Comparison of ENCODE assay signal across 8 mouse cellular contexts in genomic region chr1:134053207-134053606, GRCm38 (mm10). TPM values are rescaled to one million over a fixed set of nuclear protein-coding genes. Genes with fewer than 3 reads are reported as not detected.
A peak's percentile ranks its signal among the peaks of the same experiment; 100 is the strongest.
DNase-seq lines count a peak whose midpoint lies in the region; ATAC-seq lines count a peak whose summit lies in the region.

No protein-coding gene starts in this region.

- H3K4me1 ChIP-seq in neural tube, embryonic 11.5 days (ENCODE audit: control insufficient read depth, insufficient read depth, low read length): no peaks in the 10 kb centered on the region
- peaks cover 10% of the 10 kb centered on the region; the same call in 1 of the 2 replicates for H3K4me1 ChIP-seq in stomach, embryonic 15.5 days

- no peak overlapping the region for H3K4me2 ChIP-seq in neural tube, embryonic 11.5 days (ENCODE audit: low read depth)
- H3K4me2 ChIP-seq in stomach, embryonic 15.5 days: no peak overlapping the region

- H3K27ac ChIP-seq in neural tube, embryonic 11.5 days (ENCODE audit: low read depth, low read length): no peak overlapping the region
- no peak overlapping the region for H3K27ac ChIP-seq in stomach, embryonic 15.5 days

- DNase-seq in 3T3-L1 (ENCODE audit: low read depth, low spot score): peak; percentile 85
- peak; percentile 83 to 88 for DNase-seq in adrenal gland, adult 18-20 months (ENCODE audit: low spot score in 2 of 2)
- DNase-seq in embryo, embryonic 10.5 days (ENCODE audit: low spot score): peak; percentile 94
- peak; percentile 56 for DNase-seq in gastrocnemius, postnatal 25 days
- peak; percentile 74 to 91 for DNase-seq in kidney, adult 8-10 months
- peak; percentile 88 for DNase-seq in liver
- peak; percentile 86 for DNase-seq in neural tube, embryonic 11.5 days (ENCODE audit: low spot score)

- H3K27me3 ChIP-seq in neural tube, embryonic 11.5 days (ENCODE audit: control insufficient read depth, insufficient read depth, low read length): no peaks in the 10 kb centered on the region
- H3K27me3 ChIP-seq in stomach, embryonic 15.5 days (replicated peaks): no peaks in the 10 kb centered on the region

- WGBS in neural tube, embryonic 11.5 days: 7% methylated on average over 6 of the region's 6 CpGs
- WGBS in stomach, embryonic 15.5 days: 10% methylated on average over 6 of the region's 6 CpGs

- no peak overlapping the region for H3K9ac ChIP-seq in neural tube, embryonic 11.5 days (ENCODE audit: low read length)
- no peak overlapping the region for H3K9ac ChIP-seq in stomach, embryonic 15.5 days

- H3K4me3 ChIP-seq in neural tube, embryonic 11.5 days (ENCODE audit: low read depth, low read length): no peak overlapping the region
- H3K4me3 ChIP-seq in stomach, embryonic 15.5 days (replicated peaks): no peak overlapping the region

- H3K36me3 ChIP-seq in neural tube, embryonic 11.5 days (ENCODE audit: control insufficient read depth, insufficient read depth, low read length): no peaks in the 10 kb centered on the region
- no peaks in the 10 kb centered on the region for H3K36me3 ChIP-seq in stomach, embryonic 15.5 days

- H3K9me3 ChIP-seq in neural tube, embryonic 11.5 days (ENCODE audit: control insufficient read depth, low read length): no peaks in the 10 kb centered on the region
- no peaks in the 10 kb centered on the region for H3K9me3 ChIP-seq in stomach, embryonic 15.5 days

- peak; percentile 69; the same call in 1 of the 2 replicates for ATAC-seq in neural tube, embryonic 11.5 days (ENCODE audit: insufficient read depth, low FRiP score, low TSS enrichment)
- ATAC-seq in stomach, embryonic 15.5 days (ENCODE audit: insufficient read depth, low FRiP score, low read depth): peak; percentile 35; the same call in 1 of the 2 replicates

RNA-seq across cellular contexts. Expression of gene Fmod, which starts 16.2 kb away (rescaled TPM):
- 1 to 10 TPM; 6.7 to 9.6 TPM for total RNA-seq in adrenal gland, adult 18-20 months (2021)
- 100 to 1,000 TPM in 1 of 2 experiments, 10 to 100 TPM in 1; 33.0 to 107 TPM for total RNA-seq in gastrocnemius, postnatal 25 days (2021)
- 16.0 and 16.7 TPM in 2 replicates for polyA plus RNA-seq in neural tube, embryonic 11.5 days (2014; fragmentation: Nextera tagmentation; extraction: Ambion mirVana)
- 9.0 and 11.1 TPM in 2 replicates for polyA plus RNA-seq in stomach, embryonic 15.5 days (2015; fragmentation: Nextera tagmentation; extraction: Ambion mirVana)

RNA-seq across cellular contexts. Expression of gene Btg2, which starts 25.7 kb away (rescaled TPM):
- 10 to 100 TPM; 23.1 to 32.7 TPM for total RNA-seq in adrenal gland, adult 18-20 months (2021)
- 10 to 100 TPM; 15.1 to 27.0 TPM for total RNA-seq in gastrocnemius, postnatal 25 days (2021)
- polyA plus RNA-seq in neural tube, embryonic 11.5 days (2014; fragmentation: Nextera tagmentation; extraction: Ambion mirVana): 97.9 and 110 TPM in 2 replicates
- polyA plus RNA-seq in stomach, embryonic 15.5 days (2015; fragmentation: Nextera tagmentation; extraction: Ambion mirVana): 72.2 and 72.4 TPM in 2 replicates

RNA-seq across cellular contexts. Expression of gene Chit1, which starts 57.8 kb away (rescaled TPM):
- not detected for total RNA-seq in adrenal gland, adult 18-20 months (2021)
- total RNA-seq in gastrocnemius, postnatal 25 days (2021): not detected
- polyA plus RNA-seq in neural tube, embryonic 11.5 days (2014; fragmentation: Nextera tagmentation; extraction: Ambion mirVana): 0.15 TPM in 1 of 2 replicates, not detected in the other
- polyA plus RNA-seq in stomach, embryonic 15.5 days (2015; fragmentation: Nextera tagmentation; extraction: Ambion mirVana): 0.70 and 1.1 TPM in 2 replicates
